Mouse (Mus musculus) cortical plate, adult 2 months (tissue): ENCODE results near the gene Eif2b3.

Experiments used
- CTCF ChIP-seq: fragments of 200-500 bp; IDR thresholded peaks from 2 replicates; pipeline ENCODE4 v1.5.1; 2011; ENCODE audit warnings: mild to moderate bottlenecking, control low read depth, low read length; ENCODE audit not compliant: insufficient read depth; ENCODE audit errors: extremely low read depth
- POLR2A ChIP-seq: fragments of 200-500 bp; IDR thresholded peaks from 2 replicates; pipeline ENCODE4 v1.6.1; 2011; ENCODE audit warnings: mild to moderate bottlenecking, low read length, control low read depth; ENCODE audit not compliant: insufficient read depth; ENCODE audit errors: extremely low read depth

GRCm38 (mm10) chr4:117090586-117090985, 71.4 kb downstream of the Eif2b3 start:
- TF ChIP-seq POLR2A (no peak), CTCF (no peak)
